Mouse (Mus musculus): Measurements from ENCODE around the gene Il21r.

Gene Il21r

DNA sequence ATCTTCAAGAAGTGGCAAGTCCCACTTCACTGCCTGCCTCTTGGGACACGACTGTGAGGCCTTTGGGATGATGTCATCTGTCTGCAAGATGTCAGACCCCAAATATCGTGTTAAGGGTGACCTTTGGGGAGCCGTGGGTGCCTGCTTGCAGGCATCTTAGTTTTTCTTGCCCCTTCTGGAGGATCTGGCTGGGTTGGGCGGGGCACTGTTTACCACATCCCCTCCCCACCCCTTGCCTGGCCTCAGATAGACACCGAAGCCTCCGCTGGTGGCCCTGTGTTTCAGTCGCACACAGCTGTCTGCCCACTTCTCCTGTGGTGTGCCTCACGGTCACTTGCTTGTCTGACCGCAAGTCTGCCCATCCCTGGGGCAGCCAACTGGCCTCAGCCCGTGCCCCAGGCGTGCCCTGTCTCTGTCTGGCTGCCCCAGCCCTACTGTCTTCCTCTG lies at the start of gene Il21r:
TSS of gene Il21r (plus strand) at position 245 of the 447 bp plus-strand sequence.
- DNase-seq = peak; percentile 35

GRCm38 (mm10) chr7:125553653-125554428 lies 49.4 kb upstream of the Il21r start:
- DNase-seq = no peak

GRCm38 (mm10) chr7:125554456-125555114 lies 48.6 kb upstream of the Il21r start:
- no peak for DNase-seq

GRCm38 (mm10) chr7:125555351-125555872 lies 47.8 kb upstream of the Il21r start:
- peak; percentile 36 for DNase-seq

DNA sequence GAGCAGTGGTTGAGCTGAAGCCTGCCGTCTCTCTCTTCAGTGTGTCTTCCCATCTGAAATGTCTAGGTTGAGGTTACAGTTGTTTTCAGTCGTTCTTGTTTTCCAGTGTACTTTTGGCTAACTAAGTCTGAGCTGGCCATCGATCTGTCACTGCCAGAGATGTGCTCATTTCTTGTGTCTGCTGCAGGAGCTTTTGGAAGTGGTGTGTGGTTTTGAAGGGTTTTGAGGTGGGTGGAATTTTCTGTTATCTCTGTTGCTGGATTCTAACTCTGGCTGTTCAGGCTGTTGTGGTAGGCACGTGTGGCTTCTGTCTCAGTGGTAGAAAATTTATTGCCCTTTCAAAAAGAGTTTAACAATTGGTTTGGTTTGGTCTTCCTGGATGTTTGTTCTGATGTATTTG lies 47.1 kb upstream of the Il21r start:
- no peak for DNase-seq

DNA sequence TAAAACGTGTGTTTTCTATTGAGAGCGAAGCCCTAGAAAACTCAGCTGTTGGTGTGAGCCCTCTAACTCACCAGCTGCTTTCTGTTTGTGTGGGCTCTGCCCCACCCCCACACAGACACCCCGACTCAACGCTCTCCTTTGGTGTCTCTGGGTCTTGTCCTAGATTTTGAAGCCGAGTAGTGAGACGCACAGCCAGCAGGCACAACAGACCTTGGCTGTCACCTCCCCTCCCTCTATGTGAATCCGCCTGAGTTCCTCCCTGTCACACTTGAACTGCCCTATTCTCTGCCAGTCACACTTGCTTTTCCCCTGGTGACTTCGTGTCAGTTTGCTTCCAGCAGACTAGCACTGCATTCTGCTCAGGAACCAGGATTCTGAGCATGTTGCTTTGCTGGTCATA lies 46.4 kb upstream of the Il21r start:
- DNase-seq = no peak

GRCm38 (mm10) chr7:125558401-125558945 lies 44.8 kb upstream of the Il21r start:
- DNase-seq = no peak

DNA sequence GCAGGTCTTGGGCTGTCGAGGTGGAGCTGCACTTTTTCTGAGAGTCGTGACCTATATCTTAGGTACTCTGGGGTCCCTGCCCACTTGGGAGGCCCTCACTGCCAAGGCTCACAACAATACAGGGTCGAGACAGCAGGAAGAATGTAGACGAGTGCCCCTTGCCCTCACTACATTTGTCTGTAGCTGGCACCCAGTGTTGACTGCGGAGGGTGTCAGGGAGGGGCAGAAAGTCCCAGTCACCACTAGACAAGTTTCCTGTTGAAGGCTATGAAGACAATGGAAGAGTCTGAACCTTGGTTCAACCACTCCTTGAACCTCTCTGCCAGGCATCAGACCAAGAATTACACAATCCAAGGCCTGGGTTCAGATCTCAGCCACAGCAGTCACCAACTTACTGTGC lies 44.2 kb upstream of the Il21r start:
- DNase-seq = no peak

- no peak for DNase-seq
These were observed 43.7 kb upstream of the Il21r start for GRCm38 (mm10) chr7:125559537-125559936.

DNA sequence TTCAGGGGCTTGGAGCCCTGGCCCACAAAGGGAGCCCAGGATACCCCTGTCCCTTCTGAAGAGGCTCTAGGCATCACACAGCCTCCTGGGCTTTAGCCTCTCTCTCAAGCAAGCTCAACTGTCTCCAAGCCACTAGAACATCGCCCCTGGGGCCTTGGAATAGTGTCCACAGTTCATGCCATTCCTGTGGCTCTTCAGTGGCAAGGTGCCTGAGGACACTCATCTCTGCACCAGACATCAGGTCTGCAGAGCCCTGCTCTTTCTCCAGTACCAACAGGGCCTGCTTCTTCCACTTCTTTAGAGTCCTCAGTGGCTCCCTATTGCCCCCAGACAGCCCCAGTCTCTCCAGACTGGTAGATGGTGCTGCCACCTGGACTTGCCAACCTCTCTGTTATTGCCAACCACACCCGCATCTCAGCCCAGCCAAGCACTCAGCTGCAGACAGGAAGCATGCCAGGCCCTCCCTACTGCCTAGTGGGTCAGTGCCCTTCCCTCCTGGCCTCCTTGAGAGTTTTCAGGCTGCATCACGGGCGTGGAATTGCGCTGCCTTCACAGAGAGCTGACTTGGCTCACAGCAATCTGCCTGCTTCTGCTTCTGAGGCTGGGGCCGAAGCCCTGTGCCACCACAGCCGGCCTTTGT lies 43.0 kb upstream of the Il21r start:
- no peak for DNase-seq

GRCm38 (mm10) chr7:125561085-125561690 lies 42.0 kb upstream of the Il21r start:
- peak; percentile 77 for DNase-seq

DNA sequence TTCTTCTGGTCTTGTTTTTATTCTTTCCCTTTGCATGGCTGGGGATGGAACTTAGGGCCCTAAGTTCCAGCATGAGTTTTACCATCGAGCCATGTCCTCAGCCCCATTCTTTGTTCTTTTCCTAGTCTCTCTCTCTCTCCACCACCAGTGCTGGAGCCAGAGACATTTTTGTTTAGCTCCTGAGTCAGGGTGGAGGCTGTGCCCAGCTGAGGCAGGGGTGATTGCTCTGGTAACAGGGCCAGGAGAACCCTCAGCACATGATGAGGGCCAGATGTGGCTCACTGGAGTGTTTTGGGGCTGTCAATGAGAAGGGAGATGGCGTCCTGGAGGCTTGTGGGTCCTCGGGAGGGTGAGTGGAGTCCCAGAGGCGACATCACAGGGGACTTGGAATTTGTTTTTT lies 40.8 kb upstream of the Il21r start:
- DNase-seq = no peak

GRCm38 (mm10) chr7:125563093-125563492 lies 40.1 kb upstream of the Il21r start:
- no peak for DNase-seq

DNA sequence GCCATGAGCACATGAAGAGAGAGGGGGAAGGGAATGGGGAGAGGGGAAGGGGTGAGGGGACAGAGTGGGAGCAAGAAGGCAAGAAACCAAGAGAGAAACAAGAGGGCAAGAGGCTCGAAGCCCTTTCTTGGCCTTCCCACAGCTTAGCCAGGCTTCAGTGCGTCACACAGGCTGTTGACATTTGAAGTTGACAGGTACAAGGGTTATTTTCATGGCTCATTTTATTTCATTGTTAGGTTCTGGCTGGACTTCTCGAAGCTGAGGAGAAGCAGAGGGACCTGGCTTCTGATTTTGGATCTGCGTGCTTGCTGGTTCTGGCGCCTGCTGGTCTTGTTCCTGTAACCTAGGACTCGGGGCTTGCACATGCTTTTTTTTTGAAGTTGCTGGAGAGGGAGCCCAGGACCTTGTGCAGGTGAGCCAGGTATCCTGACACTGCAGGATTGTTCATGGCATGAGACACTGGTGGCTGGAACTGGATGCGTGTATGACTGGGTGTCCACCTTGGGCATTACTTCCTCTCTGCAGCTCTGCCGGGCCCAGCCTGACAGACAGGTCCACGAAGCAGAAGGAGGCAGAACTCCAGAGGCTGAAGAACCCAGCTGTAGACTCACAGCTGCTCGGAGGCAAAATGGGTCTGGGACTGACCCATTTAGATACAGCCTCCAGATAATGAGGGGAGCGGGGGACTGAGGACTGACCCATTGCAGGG lies 38.8 kb upstream of the Il21r start:
- no peak for DNase-seq

- DNase-seq = no peak
These were observed 37.5 kb upstream of the Il21r start for GRCm38 (mm10) chr7:125565516-125566285.

DNA sequence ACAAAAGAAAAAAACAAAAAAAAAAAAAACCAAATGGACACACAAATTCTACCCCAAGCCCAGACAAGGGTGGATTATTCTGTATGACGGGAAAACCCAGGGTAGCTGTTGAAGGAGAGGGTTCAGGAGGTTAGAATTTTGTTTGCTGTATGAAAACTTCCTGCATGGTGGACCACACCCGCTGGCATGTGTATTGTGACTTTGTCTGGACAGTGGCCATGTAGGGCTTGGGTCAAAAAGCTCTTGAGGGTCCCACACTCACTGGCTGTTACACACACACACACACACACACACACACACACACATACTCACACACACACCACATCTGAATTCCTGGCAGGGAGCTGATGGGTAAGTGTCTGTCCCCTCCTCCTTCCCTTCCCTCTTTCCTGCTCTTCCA lies 36.8 kb upstream of the Il21r start:
- no peak for DNase-seq

DNA sequence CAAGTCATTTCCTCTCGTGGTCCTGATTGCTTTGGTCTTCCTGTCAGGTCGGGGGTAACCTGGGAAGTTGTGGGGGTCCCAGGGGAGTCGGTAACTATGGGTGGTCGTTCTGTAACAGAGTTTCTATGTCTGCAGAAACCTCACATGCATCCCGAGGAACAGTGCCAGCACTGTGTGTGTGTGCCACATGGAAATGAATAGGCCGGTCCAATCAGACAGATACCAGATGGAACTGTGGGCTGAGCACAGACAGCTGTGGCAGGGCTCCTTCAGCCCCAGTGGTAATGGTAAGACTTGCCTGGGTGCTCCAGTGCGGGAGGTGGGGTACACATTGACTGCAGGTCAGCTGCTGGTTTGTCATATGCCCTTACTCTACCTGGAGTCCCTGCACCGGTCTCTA lies 34.3 kb upstream of the Il21r start:
- DNase-seq = no peak

DNA sequence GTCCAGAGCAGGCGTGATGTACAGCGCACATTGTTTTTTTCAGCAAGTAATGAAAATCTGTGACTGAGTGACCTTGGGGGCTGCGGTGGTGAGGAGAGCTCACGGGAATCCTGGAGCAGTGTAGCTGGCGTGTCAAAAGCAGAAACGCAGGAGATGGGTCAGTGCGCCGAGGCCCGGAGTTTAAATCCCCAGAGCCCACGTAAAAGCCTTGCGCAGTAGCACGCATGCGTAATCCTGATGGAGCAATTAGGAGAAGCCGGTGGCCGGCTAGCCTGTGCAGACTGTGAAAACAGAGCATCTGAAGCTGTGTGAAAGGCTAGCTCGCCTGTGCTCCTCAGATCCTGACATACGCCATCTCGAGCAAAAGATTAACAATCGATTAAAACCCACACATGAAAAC lies 31.3 kb upstream of the Il21r start:
- DNase-seq = no peak

DNA sequence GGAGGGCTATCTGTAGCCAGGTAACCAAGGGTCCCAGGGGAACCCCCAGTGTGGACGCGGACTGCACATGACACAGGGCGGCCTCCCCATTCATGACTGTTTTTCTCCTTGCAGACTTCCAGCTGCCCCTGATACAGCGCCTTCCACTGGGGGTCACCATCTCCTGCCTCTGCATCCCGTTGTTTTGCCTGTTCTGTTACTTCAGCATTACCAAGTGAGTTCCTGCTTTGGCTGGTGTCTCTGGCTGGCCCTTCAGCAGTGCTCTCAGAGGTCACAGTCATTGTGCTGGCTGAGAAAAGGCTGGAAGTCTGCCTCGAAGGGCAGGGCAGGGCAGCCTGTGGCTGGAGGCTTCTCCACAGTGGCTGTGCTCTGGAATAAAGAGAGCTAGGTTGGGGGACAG lies 30.5 kb upstream of the Il21r start:
- no peak for DNase-seq

DNA sequence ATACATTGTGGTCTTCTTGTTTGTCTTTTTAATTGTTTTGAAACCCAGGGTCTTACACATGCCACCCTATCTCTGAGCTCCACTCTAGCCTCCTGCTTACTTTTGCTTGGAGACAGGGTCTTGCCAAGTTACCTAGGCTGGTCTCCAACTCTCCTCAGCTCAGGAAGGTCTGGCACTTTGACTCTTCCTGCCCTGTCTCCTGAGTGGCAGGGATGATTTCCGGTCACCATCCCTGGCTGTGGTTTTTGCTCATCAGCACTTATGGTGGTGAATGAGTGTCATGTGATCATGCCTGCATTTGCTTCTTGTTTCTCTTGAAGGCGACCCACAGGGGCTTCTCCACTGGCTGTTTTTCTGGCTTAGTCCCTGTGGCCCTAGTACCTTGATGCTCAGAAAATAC lies 29.4 kb upstream of the Il21r start:
- DNase-seq = no peak

- no peak for DNase-seq
These were observed 28.4 kb upstream of the Il21r start for GRCm38 (mm10) chr7:125574832-125575231.

Data from liver (tissue).